Mouse (Mus musculus) macrophage (primary cell): Measurements from ENCODE around the gene D10Wsu102e. TPM values are rescaled to one million over a fixed set of nuclear protein-coding genes. Genes with fewer than 3 reads are reported as not detected.
"Not testable (repeated sequence)": the region's sequence is repeated elsewhere in the genome, so short reads cannot be mapped to it uniquely, and the experiment has no call there.

Experiments used
- H3K27ac ChIP-seq: fragments of 350-480 bp; formaldehyde crosslinking; 2 replicates; pipeline ENCODE4 v1.9.0; 2021
- H3K36me3 ChIP-seq: fragments of 350-480 bp; formaldehyde crosslinking; 2 replicates; pipeline ENCODE4 v1.9.0; 2021; ENCODE audit errors: inconsistent target
- H3K4me3 ChIP-seq: fragments of 350-480 bp; formaldehyde crosslinking; 2 replicates; pipeline ENCODE4 v1.9.0; 2021; ENCODE audit errors: inconsistent target
- H3K79me2 ChIP-seq: fragments of 350-480 bp; formaldehyde crosslinking; 2 replicates; pipeline ENCODE4 v1.9.0; 2021; ENCODE audit errors: inconsistent target
- WGBS: methylation state at CpG from one replicate; pipeline ENCODE4 v1.1.7; 2026; ENCODE audit warnings: inconsistent platforms; ENCODE audit not compliant: missing documents; 5-methylcytosine and 5-hydroxymethylcytosine counted together
- polyA plus RNA-seq: library from polyadenylated mRNA; stranded (reverse); fragments of 250-400 nt; gene quantifications from 3 replicates; pipeline ENCODE4 v1.2.4, GENCODE M21; 2018; ENCODE audit warnings: inconsistent platforms

D10Wsu102e gene
- polyA plus RNA-seq, 1 experiment from 2014 or later = 0.49 TPM

DNA sequence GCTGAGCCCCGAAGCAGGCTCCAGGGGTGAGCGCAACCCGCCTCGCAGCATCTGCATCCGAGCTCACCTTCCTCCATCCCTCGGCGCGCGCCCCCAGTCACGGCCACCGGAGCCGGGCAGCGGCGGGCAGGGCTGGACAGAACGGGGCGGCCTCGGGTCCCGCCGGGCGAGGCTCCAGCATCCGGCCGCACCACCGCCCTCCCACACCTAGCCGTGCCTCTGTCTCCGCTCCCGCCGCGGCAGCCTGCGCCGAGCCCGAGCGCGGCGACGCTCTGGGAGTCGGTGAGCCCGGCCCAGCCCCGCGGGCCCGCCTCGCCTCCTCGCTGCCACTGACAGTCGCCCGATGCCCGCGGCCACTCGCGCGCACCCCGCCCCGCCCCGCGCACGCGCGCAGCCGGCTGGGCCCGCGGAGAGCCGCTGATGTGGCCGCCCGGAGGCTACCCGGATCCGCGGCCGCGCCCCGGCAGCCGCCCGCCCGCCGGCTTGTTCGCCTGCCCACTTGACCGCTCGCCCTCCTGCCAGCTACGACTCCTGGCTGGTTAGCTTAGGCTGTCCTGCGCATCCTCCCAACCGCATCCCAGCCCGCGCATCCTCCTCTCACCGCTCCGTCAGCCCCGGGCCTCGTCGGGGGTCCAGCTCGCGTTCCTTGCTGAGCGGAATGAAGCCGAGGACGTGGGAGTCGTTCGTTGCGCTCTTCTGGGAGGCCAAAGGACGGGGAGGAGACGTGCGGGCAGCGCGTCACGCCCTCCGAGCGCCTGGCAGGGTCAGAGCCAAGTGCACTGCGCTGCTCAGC, 22.7 kb upstream of the D10Wsu102e start, which contains the start of gene Slc41a2:
TSS of gene Slc41a2 (minus strand) at position 724 of the 793 bp plus-strand sequence.
- H3K36me3 ChIP-seq = no peaks in the 10 kb centered on the region
- H3K4me3 ChIP-seq = peak within 1 kb of the TSS; percentile 33
- under 1% methylated on average over 66 of the region's 102 CpGs for WGBS
- peaks cover 43% of the 10 kb centered on the region for H3K79me2 ChIP-seq
- H3K27ac ChIP-seq = peak within 1 kb of the TSS; percentile 58

DNA sequence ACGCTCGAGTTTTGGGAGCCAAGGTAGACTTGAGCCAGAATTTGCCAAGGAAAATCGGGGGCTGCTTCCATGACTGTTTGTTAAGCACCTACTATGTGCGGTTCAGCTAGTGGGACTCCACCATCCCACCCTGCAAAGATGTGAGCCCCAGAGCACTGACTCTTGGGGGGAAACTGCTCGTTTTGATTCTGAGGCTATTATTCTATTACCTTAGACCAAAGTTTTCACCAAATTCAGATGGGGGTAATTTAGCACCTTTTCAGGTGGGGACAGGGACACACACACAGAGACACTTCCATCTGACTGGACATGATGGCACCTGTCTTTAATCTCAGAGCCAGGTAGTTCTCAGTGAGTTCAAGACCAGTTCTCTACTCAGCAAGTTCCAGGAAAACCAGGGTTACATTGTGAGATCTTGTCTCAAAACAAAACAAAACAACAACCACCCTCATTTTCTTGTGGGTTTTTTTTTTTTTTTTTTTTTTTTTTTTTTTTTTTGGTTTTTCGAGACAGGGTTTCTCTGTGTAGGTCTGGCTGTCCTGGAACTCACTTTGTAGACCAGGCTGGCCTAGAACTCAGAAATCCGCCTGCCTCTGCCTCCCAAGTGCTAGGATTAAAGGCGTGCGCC, 21.9 kb upstream of the D10Wsu102e start:
- Histone ChIP-seq H3K79me2 (peaks cover 35% of the 10 kb centered on the region), H3K36me3 (no peaks in the 10 kb centered on the region), H3K4me3 (peak overlapping the region; percentile 29), H3K27ac (peak overlapping the region; percentile 58)
- 10% methylated on average over 5 of the region's 9 CpGs for WGBS

DNA sequence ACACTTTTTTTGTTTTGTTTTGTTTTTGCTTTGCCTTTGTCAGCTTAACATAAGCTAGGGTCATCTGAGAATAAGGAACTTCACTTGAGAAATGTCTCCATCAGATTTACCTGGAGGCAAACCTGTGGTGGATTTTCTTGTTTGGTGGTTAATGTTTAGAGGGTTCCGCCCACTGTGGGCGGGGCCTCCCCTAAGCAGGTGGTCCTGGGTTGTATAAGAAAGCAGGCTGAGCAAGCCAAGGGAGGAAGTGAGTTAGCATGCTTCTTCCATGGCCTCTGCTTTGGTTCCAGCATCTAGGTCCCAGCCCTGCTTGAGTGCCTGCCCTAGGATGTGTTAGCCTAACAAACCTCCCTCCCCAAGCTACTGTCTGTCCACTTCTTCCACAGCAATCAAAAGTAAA, 18.8 kb upstream of the D10Wsu102e start:
- H3K27ac ChIP-seq = no peak overlapping the region
- H3K79me2 ChIP-seq = peaks cover 4% of the 10 kb centered on the region
- H3K36me3 ChIP-seq = no peaks in the 10 kb centered on the region
- H3K4me3 ChIP-seq = no peak overlapping the region
- 55% methylated on average over 2 of the region's 2 CpGs for WGBS

DNA sequence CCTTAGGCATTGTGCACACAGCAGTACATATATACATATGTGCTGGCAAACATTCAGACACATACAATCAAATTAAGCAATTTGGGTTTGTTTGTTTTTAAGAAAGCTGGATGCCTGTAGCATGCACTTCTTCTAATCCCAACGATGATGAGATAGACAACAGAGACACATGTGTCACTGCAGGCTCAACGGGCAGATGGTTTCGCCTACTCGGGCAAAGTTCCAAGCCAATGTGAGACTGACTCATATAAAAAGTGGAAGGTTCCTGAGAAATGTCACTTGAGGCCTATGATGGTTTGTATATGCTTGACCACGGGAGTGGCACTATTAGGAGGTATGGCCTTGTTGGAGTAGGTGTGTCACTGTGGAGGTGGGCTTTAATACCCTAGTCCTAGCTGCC, 16.9 kb upstream of the D10Wsu102e start:
- no peak overlapping the region for H3K4me3 ChIP-seq
- H3K36me3 ChIP-seq = no peaks in the 10 kb centered on the region
- peak overlapping the region; percentile 91 for H3K27ac ChIP-seq
- H3K79me2 ChIP-seq = no peaks in the 10 kb centered on the region
- 15% methylated on average over 5 of the region's 5 CpGs for WGBS

DNA sequence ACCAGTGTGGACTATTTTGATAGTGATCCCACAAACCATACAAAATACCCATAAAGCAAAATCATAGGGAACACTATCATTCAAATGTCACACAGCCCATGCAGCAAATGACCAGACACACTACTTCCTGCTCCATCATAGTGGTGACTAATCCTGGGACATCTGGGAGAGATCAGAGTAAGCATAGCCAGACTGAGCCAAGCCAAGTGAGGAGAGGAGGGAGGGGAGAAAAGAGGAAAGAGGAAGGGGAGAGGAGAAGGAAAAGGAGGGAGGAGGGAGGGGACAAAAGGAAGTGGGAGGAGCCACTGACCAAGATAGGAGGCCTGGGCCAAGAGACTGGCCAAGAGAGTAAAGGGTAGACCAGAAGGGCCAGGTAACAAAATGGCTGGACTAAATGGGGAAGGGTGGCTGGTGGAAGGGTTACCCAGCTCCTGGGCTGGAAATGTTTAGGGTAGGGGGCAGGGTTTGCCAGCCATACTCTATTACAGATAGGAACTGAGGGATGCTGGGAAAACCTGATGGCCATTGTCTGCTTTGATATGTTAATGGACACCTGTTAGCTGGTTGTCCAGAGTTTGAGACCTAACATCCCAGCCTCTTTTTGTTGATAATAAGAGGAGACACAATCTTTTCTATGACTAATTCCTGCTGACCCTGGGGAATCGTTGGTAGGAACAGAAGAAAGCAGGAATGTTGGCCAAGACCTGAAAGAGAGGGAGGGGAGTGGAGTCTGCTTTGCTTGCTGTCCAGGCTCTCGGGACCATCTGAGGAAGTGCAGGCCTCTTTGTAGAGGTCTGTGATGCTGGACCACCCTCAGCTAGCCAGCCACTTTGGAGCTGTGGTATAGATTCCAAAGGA, 16.0 kb upstream of the D10Wsu102e start:
- 95% methylated on average over 2 of the region's 2 CpGs for WGBS
- Histone ChIP-seq H3K36me3 (no peaks in the 10 kb centered on the region), H3K27ac (peak overlapping the region; percentile 91), H3K4me3 (no peak overlapping the region), H3K79me2 (no peaks in the 10 kb centered on the region)

DNA sequence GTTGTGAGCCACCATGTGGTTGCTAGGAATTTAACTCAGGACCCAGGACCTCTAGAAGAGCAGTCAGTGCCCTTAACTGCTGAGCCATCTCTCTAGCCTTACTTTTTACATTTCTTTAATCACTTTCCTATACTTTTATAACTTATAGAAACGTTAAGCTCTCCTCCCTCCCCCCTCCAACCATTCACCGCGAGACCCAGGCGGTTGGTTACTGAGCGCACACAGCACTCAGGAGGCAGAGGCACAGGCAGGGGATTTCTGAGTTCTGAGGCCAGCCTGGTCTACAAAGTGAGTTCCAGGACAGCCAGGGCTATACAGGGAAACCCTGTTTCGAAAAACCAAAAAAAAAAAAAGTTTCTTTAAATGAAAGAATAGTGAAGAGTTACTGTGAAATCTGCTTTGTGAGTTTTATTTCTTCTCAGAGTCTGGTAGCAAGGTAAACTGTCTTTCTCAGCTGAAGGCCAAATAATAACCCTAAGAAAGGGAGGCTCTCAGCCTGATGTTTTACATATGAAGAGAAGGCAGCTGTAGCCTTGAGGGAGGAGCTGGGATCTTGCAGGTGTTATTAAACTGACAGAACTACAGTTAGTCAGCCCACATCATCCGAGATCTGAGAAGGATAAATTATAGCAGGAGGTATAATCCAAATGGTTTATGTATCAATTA, 14.2 kb upstream of the D10Wsu102e start:
- Histone ChIP-seq H3K36me3 (no peaks in the 10 kb centered on the region), H3K4me3 (no peak overlapping the region), H3K27ac (no peak overlapping the region), H3K79me2 (no peaks in the 10 kb centered on the region)
- 82% methylated on average over 6 of the region's 7 CpGs for whole genome bisulfite sequencing

DNA sequence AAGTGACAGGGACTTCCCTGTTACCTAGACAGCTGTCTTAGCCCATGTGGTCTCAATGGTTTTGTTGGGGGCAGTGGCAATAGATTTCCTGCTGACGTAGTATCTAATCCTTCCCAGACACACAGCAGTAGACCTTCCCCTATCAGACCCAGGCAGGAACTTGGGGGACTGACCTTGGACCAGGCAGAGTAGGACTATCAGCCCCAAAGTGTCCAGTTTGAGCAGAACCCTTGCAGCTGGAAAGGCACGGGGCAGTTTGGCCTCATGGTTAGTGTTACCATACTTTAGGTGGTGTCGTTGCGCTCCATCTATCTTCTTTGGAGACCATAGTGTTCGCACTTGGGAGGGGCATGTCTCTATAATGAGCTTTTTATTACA, 13.7 kb upstream of the D10Wsu102e start:
- H3K4me3 ChIP-seq = no peak overlapping the region
- H3K36me3 ChIP-seq = no peaks in the 10 kb centered on the region
- H3K27ac ChIP-seq = no peak overlapping the region
- 85% methylated on average over 5 of the region's 5 CpGs for WGBS
- no peaks in the 10 kb centered on the region for H3K79me2 ChIP-seq

DNA sequence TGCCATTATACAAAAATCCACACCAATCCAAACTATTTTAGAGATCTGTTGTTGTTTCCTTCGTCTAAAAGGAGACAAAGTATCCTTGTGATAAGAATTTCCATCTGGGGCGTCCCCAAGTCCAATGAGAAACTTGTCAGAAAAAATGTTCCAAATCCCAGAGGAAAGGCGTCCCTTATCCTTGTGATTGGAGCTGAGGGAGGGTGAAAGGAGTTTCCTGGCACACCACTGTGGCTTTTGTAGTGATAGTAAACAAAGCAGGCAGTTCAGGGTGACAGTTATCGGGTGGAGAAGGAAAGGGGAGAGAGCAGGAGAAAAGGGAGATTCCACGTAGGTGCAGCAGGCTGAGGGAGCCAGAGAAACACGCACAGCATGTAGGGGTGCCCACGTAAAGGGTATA, 12.5 kb upstream of the D10Wsu102e start:
- 90% methylated on average over 7 of the region's 7 CpGs for WGBS
- Histone ChIP-seq H3K4me3 (no peak overlapping the region), H3K79me2 (no peaks in the 10 kb centered on the region), H3K27ac (no peak overlapping the region), H3K36me3 (no peaks in the 10 kb centered on the region)

DNA sequence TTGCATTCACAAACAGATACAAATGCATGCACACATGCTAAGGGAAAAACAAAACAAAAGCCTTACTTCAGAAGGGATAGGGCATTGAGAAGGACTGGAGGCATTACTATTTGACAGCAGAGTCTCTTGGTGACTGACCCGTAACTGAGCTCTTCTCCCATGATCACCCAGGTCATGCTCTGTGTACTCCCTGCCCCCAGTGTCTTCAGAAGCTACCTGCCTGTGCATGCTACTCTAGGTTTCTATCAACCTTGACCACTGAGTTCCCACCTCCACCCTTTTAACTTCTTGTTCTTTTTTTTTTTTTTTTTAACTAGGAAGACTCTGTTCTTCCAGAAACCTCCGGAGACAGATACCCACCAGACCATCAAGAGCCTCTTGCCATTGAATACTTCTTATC, 9.3 kb upstream of the D10Wsu102e start:
- no peak overlapping the region for H3K4me3 ChIP-seq
- 86% methylated on average over 2 of the region's 2 CpGs for WGBS

DNA sequence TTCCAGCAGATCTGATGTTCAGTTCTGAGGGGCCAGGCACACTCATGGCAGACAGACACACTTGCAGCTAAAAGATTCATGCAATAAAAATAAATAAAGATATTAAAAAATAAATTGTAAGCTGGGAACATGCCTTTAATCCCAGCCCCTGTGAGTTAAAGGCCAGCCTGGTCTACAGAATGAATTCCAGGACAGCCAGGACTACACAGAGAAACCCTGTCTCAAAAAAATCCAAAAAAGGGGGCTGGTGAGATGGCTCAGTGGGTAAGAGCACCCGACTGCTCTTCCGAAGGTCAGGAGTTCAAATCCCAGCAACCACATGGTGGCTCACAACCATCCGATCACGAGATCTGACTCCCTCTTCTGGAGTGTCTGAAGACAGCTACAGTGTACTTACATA, 8.2 kb upstream of the D10Wsu102e start:
- no CpG with 5 or more reads among the region's 4 CpGs for WGBS
- H3K27ac ChIP-seq, H3K79me2 ChIP-seq, H3K36me3 ChIP-seq, H3K4me3 ChIP-seq: not testable (repeated sequence)

More for the DNA sequence above, 9.3 kb upstream of the D10Wsu102e start:
- Histone ChIP-seq H3K36me3 (no peaks in the 10 kb centered on the region), H3K79me2 (no peaks in the 10 kb centered on the region), H3K27ac (no peak overlapping the region)

DNA sequence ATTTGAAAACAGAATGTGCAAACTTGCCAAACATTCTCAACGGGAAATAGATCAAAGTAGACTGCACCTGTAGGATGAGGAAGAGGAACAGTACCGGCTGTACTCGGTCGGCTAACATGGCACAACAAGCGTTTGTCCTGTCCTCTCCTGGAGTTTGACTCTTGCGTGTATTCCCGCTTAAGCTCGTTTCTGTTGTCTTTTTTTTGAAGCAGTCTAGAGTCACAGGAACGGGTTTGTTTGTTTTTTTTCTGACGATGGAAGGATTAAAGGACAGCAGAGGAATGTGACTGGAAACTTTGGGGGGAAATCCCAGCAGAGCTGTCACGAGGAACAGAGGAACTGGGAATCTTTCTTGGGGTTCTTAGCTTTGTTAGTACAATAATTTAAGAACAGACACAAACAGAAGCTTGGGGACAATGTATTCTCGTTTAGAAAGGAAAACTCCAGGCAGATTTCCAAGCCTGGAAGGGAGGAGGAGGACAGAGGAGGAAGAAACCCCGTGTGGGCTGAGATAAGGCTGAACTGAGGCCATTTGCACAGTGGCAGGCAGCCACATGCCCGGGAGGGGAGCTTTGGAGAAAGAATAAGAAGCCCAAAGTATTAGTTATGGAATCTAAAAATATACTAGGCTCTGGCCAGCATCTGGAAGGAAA, 6.2 kb upstream of the D10Wsu102e start:
- no peaks in the 10 kb centered on the region for H3K36me3 ChIP-seq
- 45% methylated on average over 14 of the region's 14 CpGs for WGBS
- no peak overlapping the region for H3K27ac ChIP-seq
- H3K79me2 ChIP-seq = no peaks in the 10 kb centered on the region
- no peak overlapping the region for H3K4me3 ChIP-seq

DNA sequence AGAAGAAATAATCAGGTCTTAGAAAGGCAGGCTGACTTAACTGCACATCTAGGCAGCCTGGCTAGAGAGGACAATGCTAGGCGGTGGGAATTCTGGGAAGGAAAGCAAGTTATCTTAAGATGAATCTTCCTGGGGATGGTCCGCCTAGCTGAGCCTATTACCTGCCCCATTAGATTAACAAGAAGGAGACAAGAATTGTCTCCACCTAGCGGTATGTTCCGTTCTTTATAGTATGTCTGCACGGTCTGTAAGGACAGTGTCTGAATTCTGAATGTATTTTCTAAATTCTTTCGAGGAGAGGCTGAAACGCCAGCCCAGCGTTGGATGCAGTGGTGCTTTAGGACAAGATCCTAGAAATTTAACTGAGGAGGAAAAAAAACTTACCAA, 5.7 kb upstream of the D10Wsu102e start:
- 63% methylated on average over 8 of the region's 8 CpGs for WGBS
- Histone ChIP-seq H3K4me3 (no peak overlapping the region), H3K27ac (no peak overlapping the region), H3K36me3 (no peaks in the 10 kb centered on the region), H3K79me2 (no peaks in the 10 kb centered on the region)

DNA sequence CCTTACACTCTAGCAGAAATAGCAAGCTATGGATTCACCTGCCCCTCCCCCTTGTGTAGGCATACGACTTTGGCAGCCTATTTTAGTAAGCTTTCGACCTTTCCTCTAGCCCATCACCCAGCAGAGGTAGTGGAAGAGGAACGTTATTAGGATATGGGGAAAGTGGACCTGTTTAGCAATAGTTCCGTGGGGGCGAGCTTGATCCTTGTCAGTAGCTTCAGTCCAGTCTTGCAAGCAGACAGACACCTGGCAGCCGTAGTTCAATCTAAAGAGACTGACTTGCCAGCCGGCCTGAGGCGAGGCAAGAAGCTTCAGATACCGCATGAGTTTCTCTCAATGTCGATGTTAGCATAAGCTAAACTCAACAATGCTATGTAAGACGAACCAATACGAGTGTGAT, 3.6 kb upstream of the D10Wsu102e start:
- H3K27ac ChIP-seq = no peak overlapping the region
- no peaks in the 10 kb centered on the region for H3K36me3 ChIP-seq
- no peak overlapping the region for H3K4me3 ChIP-seq
- peaks cover 14% of the 10 kb centered on the region for H3K79me2 ChIP-seq
- WGBS = 90% methylated on average over 11 of the region's 12 CpGs

DNA sequence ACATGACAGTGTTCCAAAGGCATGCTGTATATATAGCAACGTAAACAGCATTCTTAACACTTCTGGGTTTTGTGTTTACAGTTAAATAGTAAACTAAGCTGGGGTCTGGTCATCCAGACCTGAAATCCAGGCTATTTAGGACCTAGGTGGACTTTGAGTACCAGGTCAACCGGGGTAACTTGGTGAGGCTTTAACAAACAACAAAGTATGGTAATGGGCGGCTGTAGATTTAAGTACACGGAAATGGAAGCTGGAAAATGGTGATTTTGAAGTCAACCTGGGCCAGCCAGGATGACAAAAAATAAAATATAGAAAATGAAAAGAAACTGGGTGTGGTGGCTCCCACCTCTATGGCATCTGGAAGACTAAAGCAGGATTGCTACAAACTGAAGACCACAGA, 570 bp upstream of the D10Wsu102e start:
- 87% methylated on average over 4 of the region's 4 CpGs for WGBS
- H3K36me3 ChIP-seq = peaks cover 11% of the 10 kb centered on the region; the same call in 1 of the 2 replicates
- peaks cover 35% of the 10 kb centered on the region for H3K79me2 ChIP-seq
- H3K27ac ChIP-seq = peak overlapping the region; percentile 37
- H3K4me3 ChIP-seq = peak overlapping the region; percentile 52; the same call in 1 of the 2 replicates
